In the genomic region with DNA sequence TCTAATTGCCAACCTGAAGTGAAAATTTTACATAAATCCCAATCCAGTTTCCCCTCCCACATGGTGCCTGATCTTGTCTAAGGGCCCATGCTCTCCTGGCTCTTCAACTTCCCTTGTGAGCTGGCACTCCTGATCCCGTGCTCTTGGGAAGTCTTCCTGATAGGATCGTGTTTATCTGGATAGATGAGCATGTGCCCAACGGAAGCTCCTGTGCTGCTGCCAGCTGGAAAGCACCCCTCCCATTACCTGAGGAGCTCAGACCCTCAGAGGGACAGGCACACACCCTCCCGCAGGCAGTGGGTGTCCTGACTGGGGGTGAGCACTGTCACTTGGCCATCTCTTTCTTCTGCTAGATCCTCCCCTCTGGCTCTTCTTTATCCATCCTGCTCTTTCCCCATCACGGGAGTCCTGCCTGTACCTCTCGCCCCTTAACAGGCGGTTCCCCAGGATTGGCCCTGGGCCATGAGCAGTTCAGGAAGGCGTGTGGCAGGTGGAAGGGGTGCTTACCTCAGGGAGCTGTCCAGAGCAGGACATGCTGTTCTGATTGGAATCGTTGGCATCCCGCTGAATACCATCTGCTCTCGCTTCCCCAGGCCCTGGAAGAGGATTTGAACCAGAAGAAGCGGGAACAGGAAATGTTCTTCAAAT, we compare ENCODE assay signal across 15 mouse cellular contexts. TPM values are rescaled to one million over a fixed set of nuclear protein-coding genes. Genes with fewer than 3 reads are reported as not detected.
DNase-seq lines count a peak whose midpoint lies in the region; TF ChIP-seq lines count a peak whose summit lies in the region.
"Had no signal": no experiment of that assay in that cellular context is flagged by ENCODE, and none has a peak within 500 bp of the region (broad histone marks: within the 10 kb centered on the region; RNA-seq: fewer than 3 reads in every experiment).

No protein-coding gene starts in this region.

- intact Hi-C loops in heart, adult 2 months (cut with DNase I): loop anchor here (10.0 kb wide), 1 partner anchor 323 kb away; no protein-coding TSS in a partner anchor
- intact Hi-C loops in left cerebral cortex, postnatal 4 days (cut with DNase I): no loop called here
- intact Hi-C loops in heart, postnatal 36 days (cut with DNase I): loop anchor here (10.0 kb wide), 2 partner anchors 183 to 333 kb away; no protein-coding TSS in a partner anchor

- peaks cover 11% of the 10 kb centered on the region for H3K4me1 ChIP-seq in heart, adult 2 months (ENCODE audit: control insufficient read depth, insufficient read depth, low read length)
- peaks cover 51% of the 10 kb centered on the region for H3K4me1 ChIP-seq in cerebellum, adult 2 months (ENCODE audit: control insufficient read depth, insufficient read depth, low read length)

- H3K27me3 ChIP-seq in heart, adult 2 months (ENCODE audit: control insufficient read depth, insufficient read depth, low read length): no peaks in the 10 kb centered on the region
- H3K27me3 ChIP-seq in cerebellum, adult 2 months (ENCODE audit: control insufficient read depth, insufficient read depth, low read length): no peaks in the 10 kb centered on the region
- H3K27me3 ChIP-seq: heart, embryonic 15.5 days; liver, embryonic 12.5 days; lung, embryonic 15.5 days; neural tube, embryonic 13.5 days had no signal

- H3K36me3 ChIP-seq in heart, adult 2 months (ENCODE audit: control insufficient read depth, insufficient read depth, low read length): peaks cover 8% of the 10 kb centered on the region
- H3K36me3 ChIP-seq: heart, embryonic 15.5 days; lung, embryonic 15.5 days had no signal

- TF ChIP-seq CTCF in heart, adult 2 months (IDR thresholded peaks at IDR 0.05): no peak
- no peak; the same call in 1 of the 2 replicates for TF ChIP-seq CTCF in cerebellum, adult 2 months (IDR thresholded peaks at IDR 0.05; ENCODE audit: borderline replicate concordance, insufficient read depth, low read depth, low read length)

- no peaks in the 10 kb centered on the region for H3K79me2 ChIP-seq in heart, adult 2 months (replicated peaks; ENCODE audit: control insufficient read depth, insufficient read depth, low read length)

- DNase-seq in heart, adult 11 months: peak; percentile 92
- DNase-seq in heart, adult 2 months: no peak
- peak; percentile 64 for DNase-seq in left cerebral cortex, postnatal 4 days
- DNase-seq in left cerebral cortex, adult 18-20 months (ENCODE audit: low spot score in 2 of 2): no peak
- DNase-seq in cerebellum, adult 2 months: peak; percentile 97 to 99
- DNase-seq in fat pad, adult 2 months (ENCODE audit: extremely low read depth, low read depth, low spot score): peak; percentile 84
- DNase-seq in heart, postnatal 36 days: no peak
- no peak for DNase-seq in heart, postnatal 4 days
- DNase-seq: kidney, adult 9 months; right cerebral cortex, postnatal 4 days; thymus, adult 2 months had no signal

- TF ChIP-seq EP300 in heart, adult 2 months (IDR thresholded peaks at IDR 0.05; ENCODE audit: insufficient read depth, low read depth, low read length): no peak

- TF ChIP-seq POLR2A in heart, adult 2 months (IDR thresholded peaks at IDR 0.05; ENCODE audit: insufficient read depth, low read depth, low read length): no peak
- TF ChIP-seq POLR2A in cerebellum, adult 2 months (IDR thresholded peaks at IDR 0.05; ENCODE audit: borderline replicate concordance, insufficient read depth, low read length): peak; percentile 10; the same call in 1 of the 2 replicates

- H3K27ac ChIP-seq in heart, adult 2 months: no peak overlapping the region
- H3K27ac ChIP-seq in cerebellum, adult 2 months (ENCODE audit: insufficient read depth, low read length): peak overlapping the region; percentile 100
- H3K27ac ChIP-seq: heart, embryonic 15.5 days; liver, embryonic 12.5 days; lung, embryonic 15.5 days; neural tube, embryonic 13.5 days had no signal

- H3K9ac ChIP-seq in heart, adult 2 months (ENCODE audit: low read depth, low read length): no peak overlapping the region
- H3K9ac ChIP-seq: heart, embryonic 15.5 days; liver, embryonic 12.5 days; lung, embryonic 15.5 days; neural tube, embryonic 13.5 days had no signal

- H3K4me3 ChIP-seq in heart, adult 2 months: no peak overlapping the region
- H3K4me3 ChIP-seq in cerebellum, adult 2 months (replicated peaks; ENCODE audit: insufficient read depth, low read depth, low read length): no peak overlapping the region
- H3K4me3 ChIP-seq: heart, embryonic 15.5 days; liver, embryonic 12.5 days; lung, embryonic 15.5 days; neural tube, embryonic 13.5 days had no signal

- 64% methylated on average over 12 of the region's 12 CpGs for WGBS in heart, adult 2 months
- WGBS in cerebellum, adult 2 months: 12% methylated on average over 12 of the region's 12 CpGs

RNA-seq across cellular contexts. Expression of a gene that starts 20.6 kb away (rescaled TPM):
- total RNA-seq in heart, adult 2 months (2021): 10 to 100 TPM; 47.8 to 58.7 TPM
- polyA plus RNA-seq in heart, adult 2 months (2012; rRNA removed): 27.3 and 53.7 TPM in 2 replicates
- total RNA-seq in left cerebral cortex, postnatal 4 days (2021): 100 to 1,000 TPM; 124 to 127 TPM
- total RNA-seq in left cerebral cortex, adult 18-20 months (2021): 100 to 1,000 TPM; 116 to 119 TPM
- 122 and 132 TPM in 2 replicates for polyA plus RNA-seq in cerebellum, adult 2 months (2012; rRNA removed)
- 10 to 100 TPM; 49.5 to 51.3 TPM for total RNA-seq in heart, postnatal 36 days (2021)
- total RNA-seq in heart, postnatal 4 days (2021): 10 to 100 TPM; 77.1 to 77.3 TPM

Comparison
In these comparisons a context has a peak if more than half of its experiments do, and no peak if none do; other contexts are left out.
1. DNase-seq: peak in heart, adult 11 months (single experiment), left cerebral cortex, postnatal 4 days (single experiment), cerebellum, adult 2 months (2 of 2) and fat pad, adult 2 months (single experiment); none in heart, adult 2 months (0 of 2), left cerebral cortex, adult 18-20 months (0 of 2), heart, postnatal 36 days (0 of 2) and heart, postnatal 4 days (single experiment).